Mouse (Mus musculus) liver, postnatal 0 days (tissue): Measurements from ENCODE around the gene Pias1.
A peak's percentile ranks its signal among the peaks of the same experiment; 100 is the strongest.

Source experiments
- CTCF ChIP-seq: sonication (generic); IDR thresholded peaks from 2 replicates; pipeline ENCODE4 v1.5.1; 2016; ENCODE audit warnings: antibody characterized with exemption, low read depth
- EP300 ChIP-seq: IDR thresholded peaks from 2 replicates; pipeline ENCODE4 v1.6.1; 2016; ENCODE audit warnings: antibody characterized with exemption, low read depth, mild to moderate bottlenecking

GRCm38 (mm10) chr9:62835705-62836446 is 151.8 kb downstream of the Pias1 start:
- TF ChIP-seq CTCF (no peak), EP300 (peak; percentile 55; the same call in 1 of the 2 replicates)
